Mouse (Mus musculus) cerebellum, adult 9-11 months (tissue): Measurements from ENCODE around the gene Klhdc2.

ENCODE experiments used
- DNase-seq: peaks from one replicate; pipeline ENCODE4 v3.0.0; 2022

Gene Klhdc2

GRCm38 (mm10) chr12:69296511-69297410 lies at the start of gene Klhdc2:
TSS of gene Klhdc2 (plus strand) at chr12:69296681.
- peak; percentile 93 for DNase-seq

- no peak for DNase-seq
Measured at GRCm38 (mm10) chr12:69249766-69250165, 46.7 kb upstream of the Klhdc2 start.

GRCm38 (mm10) chr12:69250756-69251155 lies 45.7 kb upstream of the Klhdc2 start:
- DNase-seq: no peak

- DNase-seq: no peak
Measured at GRCm38 (mm10) chr12:69253806-69254205, 42.7 kb upstream of the Klhdc2 start.

- no peak for DNase-seq
Measured at GRCm38 (mm10) chr12:69257836-69258235, 38.6 kb upstream of the Klhdc2 start.

- DNase-seq: no peak
Measured at GRCm38 (mm10) chr12:69262251-69262650, 34.2 kb upstream of the Klhdc2 start.

- no peak for DNase-seq
Measured at GRCm38 (mm10) chr12:69265031-69265430, 31.4 kb upstream of the Klhdc2 start.

GRCm38 (mm10) chr12:69267956-69268632 lies 28.4 kb upstream of the Klhdc2 start:
- DNase-seq: no peak

GRCm38 (mm10) chr12:69268956-69269355 lies 27.5 kb upstream of the Klhdc2 start:
- no peak for DNase-seq

GRCm38 (mm10) chr12:69279931-69280469 lies 16.5 kb upstream of the Klhdc2 start:
- DNase-seq: no peak

- DNase-seq: no peak
Measured at GRCm38 (mm10) chr12:69280915-69281314, 15.6 kb upstream of the Klhdc2 start.

GRCm38 (mm10) chr12:69283146-69283545 lies 13.3 kb upstream of the Klhdc2 start:
- no peak for DNase-seq

- DNase-seq: no peak
Measured at GRCm38 (mm10) chr12:69287535-69287934, 8.9 kb upstream of the Klhdc2 start.

- DNase-seq: no peak
Measured at GRCm38 (mm10) chr12:69288699-69289098, 7.8 kb upstream of the Klhdc2 start.

GRCm38 (mm10) chr12:69292401-69292800 lies 4.1 kb upstream of the Klhdc2 start:
- no peak for DNase-seq

- no peak for DNase-seq
Measured at GRCm38 (mm10) chr12:69293815-69294214, 2.7 kb upstream of the Klhdc2 start.

GRCm38 (mm10) chr12:69294936-69295335 lies 1.5 kb upstream of the Klhdc2 start:
- DNase-seq: no peak

- peak; percentile 43 for DNase-seq
Measured at GRCm38 (mm10) chr12:69295651-69296050, 830 bp upstream of the Klhdc2 start.

GRCm38 (mm10) chr12:69297411-69298150 lies 1.1 kb downstream of the Klhdc2 start:
- DNase-seq: no peak

- DNase-seq: no peak
Measured at GRCm38 (mm10) chr12:69298281-69298680, 1.8 kb downstream of the Klhdc2 start.

- DNase-seq: peak; percentile 40
Measured at GRCm38 (mm10) chr12:69299231-69299630, 2.8 kb downstream of the Klhdc2 start.

- no peak for DNase-seq
Measured at GRCm38 (mm10) chr12:69299831-69300230, 3.4 kb downstream of the Klhdc2 start.

GRCm38 (mm10) chr12:69300391-69300790 lies 3.9 kb downstream of the Klhdc2 start:
- DNase-seq: no peak
